Mouse (Mus musculus): ENCODE data around the gene Fbxo44. TPM values are rescaled to one million over a fixed set of nuclear protein-coding genes. Genes with fewer than 3 reads are reported as not detected.

Gene Fbxo44
- total and polyA plus RNA-seq, 3 experiments, result 2.3 to 6.2 TPM; not detected in 1

DNA sequence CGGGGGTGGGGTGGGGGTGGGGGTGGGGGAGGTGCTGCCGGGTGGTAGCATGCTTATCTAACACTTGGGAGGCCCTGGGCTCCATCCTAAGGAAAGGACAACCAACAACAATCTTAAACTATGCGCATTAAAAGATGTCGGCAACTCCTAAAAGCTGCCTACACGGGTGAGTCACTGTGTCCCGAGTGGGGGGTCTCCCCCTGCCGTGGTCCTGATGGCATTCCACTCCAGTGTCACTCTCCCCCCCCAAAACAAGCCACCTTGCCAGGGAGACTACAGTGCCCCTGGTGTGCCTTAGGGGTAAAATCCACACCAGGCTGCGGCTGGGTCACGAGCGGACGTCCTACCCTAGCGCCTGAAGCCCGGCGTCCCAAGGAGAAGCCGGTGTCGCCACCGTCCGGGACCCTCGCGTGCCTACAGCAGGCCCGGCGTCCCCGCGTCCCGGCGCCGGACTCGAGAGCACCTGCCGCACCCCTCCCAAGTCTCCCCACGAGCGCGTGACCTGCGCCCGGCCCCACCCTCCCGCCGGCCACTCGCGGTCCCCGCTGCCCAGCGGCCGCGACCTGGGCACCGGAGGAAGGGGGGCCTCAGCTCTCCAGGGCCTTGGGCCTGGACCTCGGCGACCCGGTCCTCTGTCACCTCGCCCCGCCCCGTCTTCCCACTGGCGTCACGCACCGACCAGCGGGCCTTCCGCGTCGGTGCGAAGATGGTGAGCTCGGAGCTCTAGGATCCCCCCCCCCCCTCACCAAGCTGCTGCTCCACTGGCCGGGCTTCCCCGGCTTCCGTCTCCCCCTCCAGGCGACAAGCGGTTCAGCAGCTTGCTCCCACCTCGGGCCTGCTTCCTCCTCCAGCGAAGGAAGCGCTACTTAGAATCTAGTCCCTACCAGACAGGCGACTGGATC is 8.8 kb downstream of the Fbxo44 start, which contains the start of gene Fbxo6:
Fbxo6 (minus strand) TSS at position 874 of the 902 bp plus-strand sequence.
- Histone ChIP-seq H3K36me3 (ENCODE audit: control insufficient read depth in 1 of 2, insufficient read depth in 2 of 2, low read length in 2 of 2) (no peaks in the 10 kb centered on the region; a peak in 1 of 4 replicates), H3K9me3 (replicated peaks; ENCODE audit: insufficient read depth, low read length) (no peaks in the 10 kb centered on the region), H3K9ac (ENCODE audit: control insufficient read depth, low read depth, low read length, poor library complexity, severe bottlenecking) (peak within 1 kb of the TSS; percentile 85), H3K27ac (ENCODE audit: control insufficient read depth, low read depth, low read length) (peak within 1 kb of the TSS; percentile 85), H3K4me3 (ENCODE audit: control insufficient read depth in 1 of 2, insufficient read depth in 1 of 2, low read depth in 2 of 2, low read length in 2 of 2) (peak within 1 kb of the TSS; percentile 79 to 85), H3K79me2 (ENCODE audit: control insufficient read depth, insufficient read depth, low read length, poor library complexity) (no peaks in the 10 kb centered on the region; the same call in 1 of the 2 replicates), H3K27me3 (ENCODE audit: control insufficient read depth in 1 of 2, insufficient read depth in 2 of 2, low read length in 2 of 2) (no peaks in the 10 kb centered on the region), H3K4me1 (ENCODE audit: control insufficient read depth in 1 of 2, insufficient read depth in 2 of 2, low read length in 2 of 2) (peaks cover 0 to 5% of the 10 kb centered on the region in 2 experiments; a peak in 1 of 4 replicates)
- TF ChIP-seq ZKSCAN1 (IDR thresholded peaks at IDR 0.05; ENCODE audit: low read depth, low read length), result no peak
- no peak for TF ChIP-seq MAFK (IDR thresholded peaks at IDR 0.05; ENCODE audit: borderline replicate concordance, low read depth, low read length)
- peak; percentile 65; the same call in 1 of the 2 replicates for TF ChIP-seq ELF1 (IDR thresholded peaks at IDR 0.05; ENCODE audit: low read depth, low read length)
- TF ChIP-seq MAX (IDR thresholded peaks at IDR 0.05; ENCODE audit: low read length), result no peak; the same call in 1 of the 2 replicates
- TF ChIP-seq USF2 (IDR thresholded peaks at IDR 0.05; ENCODE audit: borderline replicate concordance in 1 of 2, insufficient read depth in 1 of 2, low read depth in 1 of 2, low read length in 2 of 2), result no peak
- TF ChIP-seq USF1 (IDR thresholded peaks at IDR 0.05; ENCODE audit: low read depth, low read length), result 0 out of 2 replicates have a peak, but pooled peaks have one; percentile 16
- TF ChIP-seq MXI1 (IDR thresholded peaks at IDR 0.05; ENCODE audit: low read depth, low read length), result no peak
- TF ChIP-seq UBTF (IDR thresholded peaks at IDR 0.05; ENCODE audit: borderline replicate concordance, insufficient read depth, low read depth, low read length), result 0 out of 2 replicates have a peak, but pooled peaks have one; percentile 22
- no peak for TF ChIP-seq TCF12 (IDR thresholded peaks at IDR 0.05; ENCODE audit: low read depth, low read length)
- no peak for TF ChIP-seq EP300 (IDR thresholded peaks at IDR 0.05; ENCODE audit: low read depth in 1 of 2, low read length in 2 of 2)
- no peak for TF ChIP-seq NRF1 (IDR thresholded peaks at IDR 0.05; ENCODE audit: insufficient read depth, low read depth, low read length, poor library complexity, severe bottlenecking)
- TF ChIP-seq ZC3H11A (IDR thresholded peaks at IDR 0.05; ENCODE audit: low read depth, low read length), result no peak
- peak; percentile 30 for TF ChIP-seq SIN3A (IDR thresholded peaks at IDR 0.05; ENCODE audit: low read length)
- no peak for TF ChIP-seq MEF2A (IDR thresholded peaks at IDR 0.05; ENCODE audit: extremely low read depth, insufficient replicate concordance, low read depth, low read length, poor library complexity, severe bottlenecking)
- no peak for TF ChIP-seq GABPA (IDR thresholded peaks at IDR 0.05; ENCODE audit: low read depth, low read length)
- TF ChIP-seq GATA1 (IDR thresholded peaks at IDR 0.05; ENCODE audit: low read depth, low read length), result no peak
- peak; percentile 33; the same call in 1 of the 2 replicates for TF ChIP-seq ETS1 (IDR thresholded peaks at IDR 0.05; ENCODE audit: low read depth, low read length)
- no peak for TF ChIP-seq POLR2AphosphoS2 (IDR thresholded peaks at IDR 0.05; ENCODE audit: low read length)
- TF ChIP-seq ZMIZ1 (IDR thresholded peaks at IDR 0.05; ENCODE audit: low read depth, low read length), result no peak
- TF ChIP-seq E2F4 (IDR thresholded peaks at IDR 0.05; ENCODE audit: borderline replicate concordance, low read depth, low read length), result no peak
- TF ChIP-seq MAZ (IDR thresholded peaks at IDR 0.05; ENCODE audit: low read depth, low read length), result peak; percentile 73; the same call in 1 of the 2 replicates
- TF ChIP-seq SMC3 (IDR thresholded peaks at IDR 0.05; ENCODE audit: low read depth, low read length), result peak; percentile 40
- no peak for TF ChIP-seq MYC (IDR thresholded peaks at IDR 0.05; ENCODE audit: low read depth, low read length)
- TF ChIP-seq CHD1 (IDR thresholded peaks at IDR 0.05; ENCODE audit: low read depth, low read length), result no peak
- peak; percentile 41 to 47; a peak in 2 of 4 replicates for TF ChIP-seq POLR2A (IDR thresholded peaks at IDR 0.05; ENCODE audit: control insufficient read depth in 1 of 2, insufficient read depth in 1 of 2, low read depth in 1 of 2, low read length in 2 of 2, poor library complexity in 1 of 2)
- TF ChIP-seq NELFE (IDR thresholded peaks at IDR 0.05; ENCODE audit: low read depth, low read length), result peak; percentile 41; the same call in 1 of the 2 replicates
- no peak for TF ChIP-seq MYB (IDR thresholded peaks at IDR 0.05; ENCODE audit: low read depth, low read length)
- peak; percentile 65 for TF ChIP-seq HCFC1 (IDR thresholded peaks at IDR 0.05; ENCODE audit: low read depth, low read length)
- no peak for TF ChIP-seq CHD2 (IDR thresholded peaks at IDR 0.05; ENCODE audit: low read length)
- peak; percentile 21 for TF ChIP-seq RAD21 (IDR thresholded peaks at IDR 0.05; ENCODE audit: low read depth, low read length)
- no peak for TF ChIP-seq JUND (IDR thresholded peaks at IDR 0.05; ENCODE audit: low read depth, low read length)
- peak; percentile 29 to 59 (median 55); a peak in 5 of 6 replicates for TF ChIP-seq CTCF (IDR thresholded peaks at IDR 0.05 in 2 of 3, conservative IDR thresholded peaks at IDR 0.05 in 1 of 3; ENCODE audit: control insufficient read depth in 1 of 3, insufficient read depth in 1 of 3, low read depth in 2 of 3, low read length in 3 of 3, poor library complexity in 1 of 3, severe bottlenecking in 1 of 3)
- TF ChIP-seq ZNF384 (IDR thresholded peaks at IDR 0.05; ENCODE audit: low read depth, low read length), result no peak
- peak; percentile 96 for DNase-seq (ENCODE audit: low read depth, low spot score)
